Mouse (Mus musculus): Measurements from ENCODE around the gene Olfr1309.
"Not testable (repeated sequence)": the region's sequence is repeated elsewhere in the genome, so short reads cannot be mapped to it uniquely, and the experiment has no call there.

The Olfr1309 gene

DNA sequence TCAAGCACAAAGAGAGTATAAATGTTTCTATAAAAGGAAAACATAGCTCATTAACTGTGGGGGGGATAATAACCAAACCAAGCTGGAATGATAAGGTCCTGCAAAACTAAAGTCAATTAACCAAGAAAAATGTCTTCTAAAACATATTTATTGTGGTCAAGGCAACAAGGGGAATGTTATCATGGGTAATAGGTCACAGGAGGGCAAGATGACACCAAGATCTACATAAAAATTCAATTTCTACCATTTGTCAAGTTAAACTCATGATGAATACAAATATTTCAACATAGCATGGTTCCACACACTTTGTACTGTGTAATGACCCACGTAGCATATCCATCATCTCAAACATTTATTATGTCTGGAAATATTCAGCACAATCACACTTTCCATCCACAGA lies at the start of gene Olfr1309:
Olfr1309 (minus strand) TSS at position 101 of the 400 bp plus-strand sequence.
- DNase-seq (ENCODE audit: low read depth): no peak

DNA sequence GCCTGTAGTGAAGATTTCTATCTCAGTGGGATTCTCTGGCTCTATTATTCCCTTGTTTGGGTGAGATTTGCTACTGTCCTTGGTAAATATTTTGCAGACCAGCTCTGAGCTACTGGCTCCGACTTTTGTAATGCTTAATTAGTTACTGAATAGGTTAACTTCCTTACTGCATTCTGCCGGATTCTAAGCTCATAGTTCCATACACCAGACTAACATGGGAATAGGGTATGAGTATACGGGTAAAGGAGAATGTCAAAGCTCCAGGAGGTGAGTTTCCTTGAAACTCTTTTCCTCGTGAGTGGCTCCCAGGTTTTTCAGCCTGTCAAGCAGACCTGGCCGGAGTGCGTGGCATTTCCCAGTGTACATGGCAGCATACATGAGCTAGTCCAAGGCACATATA lies 36.9 kb upstream of the Olfr1309 start:
- DNase-seq (ENCODE audit: low read depth): not testable (repeated sequence)

DNA sequence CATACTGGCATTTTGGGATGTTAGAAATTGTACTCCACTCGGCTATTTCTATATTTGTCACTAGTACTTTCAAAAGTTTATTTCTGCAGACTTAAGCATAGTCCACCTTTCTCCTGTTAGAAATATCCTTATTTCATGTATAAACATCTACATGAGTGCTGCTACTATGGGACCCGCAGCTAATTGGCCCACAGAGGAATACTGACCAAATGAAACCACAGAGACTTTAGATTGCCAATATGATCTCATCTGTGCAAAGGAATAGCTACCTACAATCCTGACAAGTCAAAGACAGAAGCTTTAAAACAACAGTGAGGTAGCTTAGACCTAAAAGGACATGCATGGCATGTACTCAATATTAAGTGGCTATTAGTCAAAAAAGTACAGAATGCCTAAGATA lies 34.2 kb upstream of the Olfr1309 start, which contains the start of gene Olfr1311:
Olfr1311 (minus strand) TSS at position 101 of the 400 bp plus-strand sequence.
- no peak for DNase-seq (ENCODE audit: low read depth)

DNA sequence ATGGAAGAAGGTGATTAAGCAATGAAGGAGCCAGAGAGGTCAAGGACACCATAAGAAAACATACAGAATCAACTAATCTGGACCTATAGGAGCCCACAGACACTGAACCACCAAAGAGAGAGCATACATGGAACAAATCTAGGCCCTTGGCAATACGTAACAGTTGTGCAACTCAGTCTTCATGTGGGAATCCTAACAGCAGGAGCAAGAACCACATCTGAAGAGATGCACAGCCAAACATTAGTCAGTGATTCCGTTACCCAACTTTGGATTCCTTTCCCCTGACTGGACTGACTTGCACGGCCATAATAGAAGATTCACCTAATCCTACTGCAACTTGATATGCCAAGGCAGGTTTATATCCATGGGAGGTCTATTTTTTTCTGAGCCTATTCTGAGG lies 24.8 kb upstream of the Olfr1309 start:
- no peak for DNase-seq (ENCODE audit: low read depth)

DNA sequence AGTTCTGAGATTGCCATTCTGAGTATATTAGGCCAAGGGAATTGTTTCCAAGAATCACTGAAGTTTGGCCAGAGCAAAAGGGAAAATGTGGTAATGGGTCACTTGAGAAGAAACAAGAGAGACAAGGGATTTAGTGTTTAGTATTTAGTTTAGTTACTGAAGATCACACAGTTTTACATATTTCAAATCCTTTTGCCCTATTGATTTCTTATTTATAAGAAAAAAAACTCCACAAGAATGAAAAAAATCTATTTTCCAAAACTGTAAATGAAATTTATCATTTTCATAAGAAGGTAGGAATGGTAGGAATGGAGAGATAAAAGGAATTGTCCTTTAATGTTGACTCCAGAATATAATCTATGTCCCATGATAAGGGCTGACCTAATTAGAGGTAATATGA lies 22.5 kb upstream of the Olfr1309 start, which contains the start of gene Olfr1310:
Olfr1310 (minus strand) TSS at position 101 of the 400 bp plus-strand sequence.
- DNase-seq (ENCODE audit: low read depth): no peak

DNA sequence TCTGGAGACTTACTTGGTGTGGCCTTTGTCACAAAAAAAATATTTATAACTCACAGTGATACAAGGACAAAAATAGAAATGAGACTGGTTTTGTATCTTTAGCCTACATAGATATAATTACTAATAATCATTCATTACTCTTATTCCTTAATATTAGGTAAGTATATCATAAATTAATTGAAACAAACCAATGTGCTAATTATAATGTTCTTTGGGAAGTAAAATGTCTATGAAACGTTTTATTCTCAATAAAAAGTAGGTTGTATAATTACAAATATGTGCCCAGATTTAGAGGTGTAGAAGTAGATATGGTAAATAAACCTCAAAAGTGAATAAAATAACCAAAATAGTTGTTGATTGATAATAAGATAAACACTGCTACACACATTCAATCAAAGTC lies 25.2 kb downstream of the Olfr1309 start, which contains the start of gene Olfr1308:
Olfr1308 (minus strand) TSS at position 101 of the 400 bp plus-strand sequence.
- no peak for DNase-seq (ENCODE audit: low read depth)

DNA sequence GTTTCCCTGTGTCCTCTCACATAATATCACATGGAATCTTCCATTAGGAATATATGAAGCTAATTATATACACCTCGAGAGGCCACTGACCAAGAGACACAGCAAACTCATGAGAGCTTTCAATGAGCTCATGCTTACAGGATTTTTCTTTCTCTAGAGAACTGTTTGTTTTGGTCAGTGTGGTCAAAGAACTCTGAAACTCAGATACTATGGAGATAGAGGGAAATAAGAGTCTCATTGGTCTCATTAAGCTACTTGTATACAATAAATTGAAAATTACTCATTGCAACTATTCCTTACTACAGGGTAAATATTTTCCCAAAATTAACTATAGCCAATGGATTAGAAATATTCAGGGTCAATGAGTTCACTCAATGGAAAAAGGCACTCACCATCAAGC lies 40.7 kb downstream of the Olfr1309 start, which contains the start of gene Olfr1307:
Olfr1307 (minus strand) TSS at position 101 of the 400 bp plus-strand sequence.
- no peak for DNase-seq (ENCODE audit: low read depth)
